Mouse (Mus musculus) monocyte, adult 5-6 weeks (primary cell): ENCODE results near the gene Mllt3. TPM values are rescaled to one million over a fixed set of nuclear protein-coding genes. Genes with fewer than 3 reads are reported as not detected.

Source experiments
- ATAC-seq: fragments of 153-309, 156-312 bp; replicated peaks from 2 replicates; pipeline ENCODE4 v1.8.0; 2017; ENCODE audit warnings: mild to moderate bottlenecking; ENCODE audit not compliant: low TSS enrichment, insufficient number of reproducible peaks, severe bottlenecking, poor library complexity, low FRiP score
- total RNA-seq: library from RNA; stranded (forward); fragments of 200-1000, 200-491, 200-594 nt; gene quantifications from 3 replicates; pipeline ENCODE4 v1.2.3, GENCODE M21; 2017

The Mllt3 gene
- total RNA-seq, 1 experiment from 2014 or later: 13.2 TPM

- no peak for ATAC-seq
These were observed 121.8 kb downstream of the Mllt3 start for GRCm38 (mm10) chr4:87911172-87911994.

GRCm38 (mm10) chr4:87905149-87905771 lies 127.9 kb downstream of the Mllt3 start:
- ATAC-seq: no peak

GRCm38 (mm10) chr4:87904722-87905121 lies 128.4 kb downstream of the Mllt3 start:
- no peak for ATAC-seq

- no peak for ATAC-seq
These were observed 130.6 kb downstream of the Mllt3 start for GRCm38 (mm10) chr4:87902584-87902983.

- no peak for ATAC-seq
These were observed 132.0 kb downstream of the Mllt3 start for GRCm38 (mm10) chr4:87901166-87901565.

GRCm38 (mm10) chr4:87893498-87893897 lies 139.7 kb downstream of the Mllt3 start:
- no peak for ATAC-seq

- ATAC-seq: no peak
These were observed 140.2 kb downstream of the Mllt3 start for GRCm38 (mm10) chr4:87893012-87893411.

- no peak for ATAC-seq
These were observed 149.8 kb downstream of the Mllt3 start for GRCm38 (mm10) chr4:87883225-87883875.

- no peak for ATAC-seq
These were observed 151.2 kb downstream of the Mllt3 start for GRCm38 (mm10) chr4:87881995-87882394.

- ATAC-seq: no peak
These were observed 151.6 kb downstream of the Mllt3 start for GRCm38 (mm10) chr4:87881583-87881982.

- ATAC-seq: no peak
These were observed 152.9 kb downstream of the Mllt3 start for GRCm38 (mm10) chr4:87880297-87880696.

- ATAC-seq: no peak
These were observed 154.5 kb downstream of the Mllt3 start for GRCm38 (mm10) chr4:87878701-87879100.

- no peak for ATAC-seq
These were observed 162.6 kb downstream of the Mllt3 start for GRCm38 (mm10) chr4:87870563-87870962.

- no peak for ATAC-seq
These were observed 166.6 kb downstream of the Mllt3 start for GRCm38 (mm10) chr4:87866564-87866963.

- ATAC-seq: no peak
These were observed 167.3 kb downstream of the Mllt3 start for GRCm38 (mm10) chr4:87865848-87866247.

GRCm38 (mm10) chr4:87865041-87865440 lies 168.1 kb downstream of the Mllt3 start:
- no peak for ATAC-seq

GRCm38 (mm10) chr4:87863212-87863611 lies 170.0 kb downstream of the Mllt3 start:
- no peak for ATAC-seq

- ATAC-seq: no peak
These were observed 172.4 kb downstream of the Mllt3 start for GRCm38 (mm10) chr4:87860723-87861122.

- no peak for ATAC-seq
These were observed 174.0 kb downstream of the Mllt3 start for GRCm38 (mm10) chr4:87859148-87859547.

GRCm38 (mm10) chr4:87857982-87858381 lies 175.2 kb downstream of the Mllt3 start:
- no peak for ATAC-seq
